Mouse (Mus musculus) kidney, embryonic 15.5 days (tissue): Measurements from ENCODE around the gene Psmd9. TPM values are rescaled to one million over a fixed set of nuclear protein-coding genes. Genes with fewer than 3 reads are reported as not detected.
A peak's percentile ranks its signal among the peaks of the same experiment; 100 is the strongest.

Experiments used
- ATAC-seq: fragments of 200-750 bp; cut with Nextera tagmentation; replicated peaks from 2 replicates; pipeline ENCODE4 v1.8.0; 2017; ENCODE audit warnings: moderate TSS enrichment; ENCODE audit not compliant: low FRiP score
- H3K27ac ChIP-seq: fragments of 300-500 bp; sonication (generic); 2 replicates; pipeline ENCODE4 v1.5.1; 2015; ENCODE audit warnings: mild to moderate bottlenecking, inconsistent platforms
- H3K27me3 ChIP-seq: fragments of 300-500 bp; sonication (generic); 2 replicates; pipeline ENCODE4 v1.6.1; 2015; ENCODE audit warnings: inconsistent platforms
- H3K36me3 ChIP-seq: fragments of 300-500 bp; sonication (generic); 2 replicates; pipeline ENCODE4 v1.6.1; 2015; ENCODE audit warnings: inconsistent platforms
- H3K4me1 ChIP-seq: fragments of 300-500 bp; sonication (generic); 2 replicates; pipeline ENCODE4 v1.6.1; 2015; ENCODE audit warnings: inconsistent platforms
- H3K4me2 ChIP-seq: fragments of 300-500 bp; sonication (generic); 2 replicates; pipeline ENCODE4 v1.6.1; 2015; ENCODE audit warnings: moderate library complexity, mild to moderate bottlenecking, inconsistent platforms
- H3K4me3 ChIP-seq: fragments of 300-500 bp; sonication (generic); replicated peaks from 2 replicates; pipeline ENCODE4 v1.5.1; 2015; ENCODE audit warnings: mild to moderate bottlenecking, inconsistent platforms
- H3K9ac ChIP-seq: fragments of 300-500 bp; sonication (generic); 2 replicates; pipeline ENCODE4 v1.6.1; 2015; ENCODE audit warnings: mild to moderate bottlenecking, inconsistent platforms
- H3K9me3 ChIP-seq: fragments of 300-500 bp; sonication (generic); replicated peaks from 2 replicates; pipeline ENCODE4 v1.6.1; 2016; ENCODE audit warnings: inconsistent platforms
- WGBS: fragments of 180-500 bp; shearing (Covaris S2); methylation state at CpG from one replicate; pipeline ENCODE4 v1.1.7; 2015; ENCODE audit warnings: mixed read lengths; 5-methylcytosine and 5-hydroxymethylcytosine counted together
- polyA plus RNA-seq: library from polyadenylated mRNA; unstranded; fragments of >200 nt; fragmentation: Nextera tagmentation; extraction: Ambion mirVana; gene quantifications from 2 replicates; pipeline ENCODE4 v1.2.1, GENCODE M21; 2015

Psmd9 gene
- polyA plus RNA-seq, 1 experiment from 2014 or later: 90.5 TPM

- Histone ChIP-seq H3K9me3 (no peaks in the 10 kb centered on the region), H3K9ac (no peak overlapping the region), H3K4me1 (no peaks in the 10 kb centered on the region), H3K27ac (no peak overlapping the region), H3K36me3 (peaks cover 95% of the 10 kb centered on the region), H3K27me3 (no peaks in the 10 kb centered on the region), H3K4me2 (no peak overlapping the region), H3K4me3 (no peak overlapping the region)
- 94% methylated on average over 4 of the region's 4 CpGs for WGBS
- no peak for ATAC-seq
These were observed 11.2 kb upstream of the Psmd9 start for GRCm38 (mm10) chr5:123157972-123158371.

- Histone ChIP-seq H3K36me3 (peaks cover 95% of the 10 kb centered on the region), H3K9me3 (no peaks in the 10 kb centered on the region)
- 88% methylated on average over 4 of the region's 4 CpGs for WGBS
These were observed 9.8 kb upstream of the Psmd9 start for GRCm38 (mm10) chr5:123159446-123159845.

GRCm38 (mm10) chr5:123159866-123160265 lies 9.3 kb upstream of the Psmd9 start:
- no peak for ATAC-seq
- Histone ChIP-seq H3K27ac (no peak overlapping the region), H3K9ac (no peak overlapping the region), H3K36me3 (peaks cover 94% of the 10 kb centered on the region), H3K4me2 (no peak overlapping the region), H3K9me3 (no peaks in the 10 kb centered on the region), H3K4me1 (no peaks in the 10 kb centered on the region), H3K27me3 (no peaks in the 10 kb centered on the region), H3K4me3 (no peak overlapping the region)
- 91% methylated on average over 15 of the region's 15 CpGs for WGBS

More at GRCm38 (mm10) chr5:123159446-123159845, 9.8 kb upstream of the Psmd9 start:
- no peak overlapping the region for H3K4me3 ChIP-seq
- no peaks in the 10 kb centered on the region for H3K27me3 ChIP-seq
- no peak overlapping the region for H3K4me2 ChIP-seq
- H3K27ac ChIP-seq: no peak overlapping the region
- H3K9ac ChIP-seq: no peak overlapping the region
- ATAC-seq: no peak
- no peaks in the 10 kb centered on the region for H3K4me1 ChIP-seq

GRCm38 (mm10) chr5:123160341-123160740 lies 8.9 kb upstream of the Psmd9 start:
- no peaks in the 10 kb centered on the region for H3K9me3 ChIP-seq
- H3K27ac ChIP-seq: no peak overlapping the region
- WGBS: 79% methylated on average over 15 of the region's 15 CpGs
- H3K4me1 ChIP-seq: no peaks in the 10 kb centered on the region
- no peak for ATAC-seq
- peaks cover 90% of the 10 kb centered on the region for H3K36me3 ChIP-seq
- H3K4me2 ChIP-seq: no peak overlapping the region
- H3K9ac ChIP-seq: no peak overlapping the region
- no peak overlapping the region for H3K4me3 ChIP-seq
- H3K27me3 ChIP-seq: no peaks in the 10 kb centered on the region

- WGBS: 74% methylated on average over 9 of the region's 9 CpGs
- Histone ChIP-seq H3K4me1 (peaks cover 3% of the 10 kb centered on the region; the same call in 1 of the 2 replicates), H3K4me2 (no peak overlapping the region), H3K9ac (no peak overlapping the region), H3K4me3 (no peak overlapping the region), H3K27ac (no peak overlapping the region), H3K9me3 (no peaks in the 10 kb centered on the region), H3K36me3 (peaks cover 88% of the 10 kb centered on the region), H3K27me3 (no peaks in the 10 kb centered on the region)
- no peak for ATAC-seq
These were observed 6.3 kb upstream of the Psmd9 start for GRCm38 (mm10) chr5:123162942-123163341.

GRCm38 (mm10) chr5:123166437-123166836 lies 2.8 kb upstream of the Psmd9 start:
- no peak for ATAC-seq
- WGBS: 86% methylated on average over 10 of the region's 10 CpGs
- H3K9me3 ChIP-seq: no peaks in the 10 kb centered on the region
- no peak overlapping the region for H3K9ac ChIP-seq
- peaks cover 30% of the 10 kb centered on the region for H3K4me1 ChIP-seq
- peaks cover 53% of the 10 kb centered on the region for H3K36me3 ChIP-seq
- H3K4me2 ChIP-seq: no peak overlapping the region
- H3K27me3 ChIP-seq: no peaks in the 10 kb centered on the region
- no peak overlapping the region for H3K27ac ChIP-seq
- H3K4me3 ChIP-seq: no peak overlapping the region

- no peaks in the 10 kb centered on the region for H3K27me3 ChIP-seq
- no peak overlapping the region for H3K4me2 ChIP-seq
- H3K4me1 ChIP-seq: peaks cover 41% of the 10 kb centered on the region
- no peak overlapping the region for H3K9ac ChIP-seq
- peaks cover 42% of the 10 kb centered on the region for H3K36me3 ChIP-seq
- no peaks in the 10 kb centered on the region for H3K9me3 ChIP-seq
- WGBS: 78% methylated on average over 5 of the region's 5 CpGs
- ATAC-seq: no peak
- H3K27ac ChIP-seq: no peak overlapping the region
- H3K4me3 ChIP-seq: no peak overlapping the region
These were observed 1.6 kb upstream of the Psmd9 start for GRCm38 (mm10) chr5:123167591-123167990.

GRCm38 (mm10) chr5:123170365-123170764 lies 1.2 kb downstream of the Psmd9 start:
- H3K27ac ChIP-seq: 0 out of 2 replicates have a peak overlapping the region, but pooled peaks have one; percentile 16
- no peaks in the 10 kb centered on the region for H3K27me3 ChIP-seq
- H3K9ac ChIP-seq: no peak overlapping the region
- no peaks in the 10 kb centered on the region for H3K9me3 ChIP-seq
- whole genome bisulfite sequencing: 58% methylated on average over 9 of the region's 9 CpGs
- H3K4me1 ChIP-seq: peaks cover 42% of the 10 kb centered on the region
- peaks cover 19% of the 10 kb centered on the region for H3K36me3 ChIP-seq
- H3K4me2 ChIP-seq: no peak overlapping the region
- H3K4me3 ChIP-seq: no peak overlapping the region
- ATAC-seq: no peak

- no peaks in the 10 kb centered on the region for H3K9me3 ChIP-seq
- H3K27me3 ChIP-seq: no peaks in the 10 kb centered on the region
- H3K4me1 ChIP-seq: peaks cover 41% of the 10 kb centered on the region
- WGBS: 12% methylated on average over 22 of the region's 22 CpGs
- H3K9ac ChIP-seq: peak overlapping the region; percentile 27; the same call in 1 of the 2 replicates
- peak overlapping the region; percentile 66 for H3K4me2 ChIP-seq
- H3K4me3 ChIP-seq: peak overlapping the region; percentile 37
- H3K27ac ChIP-seq: 0 out of 2 replicates have a peak overlapping the region, but pooled peaks have one; percentile 33
- peak; percentile 93 for ATAC-seq
- peaks cover 5% of the 10 kb centered on the region for H3K36me3 ChIP-seq
These were observed 2.6 kb downstream of the Psmd9 start for GRCm38 (mm10) chr5:123171646-123172350.

- H3K27ac ChIP-seq: no peak overlapping the region
- H3K4me3 ChIP-seq: no peak overlapping the region
- H3K36me3 ChIP-seq: no peaks in the 10 kb centered on the region
- no peak for ATAC-seq
- H3K4me2 ChIP-seq: no peak overlapping the region
- WGBS: 87% methylated on average over 5 of the region's 5 CpGs
- no peaks in the 10 kb centered on the region for H3K4me1 ChIP-seq
- no peak overlapping the region for H3K9ac ChIP-seq
- no peaks in the 10 kb centered on the region for H3K9me3 ChIP-seq
- H3K27me3 ChIP-seq: no peaks in the 10 kb centered on the region
These were observed 9.6 kb downstream of the Psmd9 start for GRCm38 (mm10) chr5:123178792-123179191.

GRCm38 (mm10) chr5:123180390-123180789 lies 11.2 kb downstream of the Psmd9 start:
- no peak for ATAC-seq
- Histone ChIP-seq H3K27me3 (0 out of 2 replicates have a peak, but pooled peaks cover 3% of the 10 kb centered on the region), H3K4me3 (no peak overlapping the region), H3K9me3 (no peaks in the 10 kb centered on the region), H3K4me1 (no peaks in the 10 kb centered on the region), H3K9ac (no peak overlapping the region), H3K27ac (no peak overlapping the region), H3K36me3 (no peaks in the 10 kb centered on the region), H3K4me2 (no peak overlapping the region)
- 95% methylated on average over 15 of the region's 15 CpGs for WGBS

GRCm38 (mm10) chr5:123181536-123181935 lies 12.3 kb downstream of the Psmd9 start:
- Histone ChIP-seq H3K4me2 (no peak overlapping the region), H3K36me3 (no peaks in the 10 kb centered on the region), H3K4me1 (no peaks in the 10 kb centered on the region), H3K9me3 (no peaks in the 10 kb centered on the region), H3K9ac (no peak overlapping the region), H3K4me3 (no peak overlapping the region), H3K27me3 (0 out of 2 replicates have a peak, but pooled peaks cover 3% of the 10 kb centered on the region), H3K27ac (no peak overlapping the region)
- ATAC-seq: no peak
- WGBS: 79% methylated on average over 6 of the region's 6 CpGs
